Mouse (Mus musculus): ENCODE results near the gene Myo1e. TPM values are rescaled to one million over a fixed set of nuclear protein-coding genes. Genes with fewer than 3 reads are reported as not detected.

Myo1e gene
- total RNA-seq, 2 experiments from 2014 or later, result 22.6 to 23.3 TPM

DNA sequence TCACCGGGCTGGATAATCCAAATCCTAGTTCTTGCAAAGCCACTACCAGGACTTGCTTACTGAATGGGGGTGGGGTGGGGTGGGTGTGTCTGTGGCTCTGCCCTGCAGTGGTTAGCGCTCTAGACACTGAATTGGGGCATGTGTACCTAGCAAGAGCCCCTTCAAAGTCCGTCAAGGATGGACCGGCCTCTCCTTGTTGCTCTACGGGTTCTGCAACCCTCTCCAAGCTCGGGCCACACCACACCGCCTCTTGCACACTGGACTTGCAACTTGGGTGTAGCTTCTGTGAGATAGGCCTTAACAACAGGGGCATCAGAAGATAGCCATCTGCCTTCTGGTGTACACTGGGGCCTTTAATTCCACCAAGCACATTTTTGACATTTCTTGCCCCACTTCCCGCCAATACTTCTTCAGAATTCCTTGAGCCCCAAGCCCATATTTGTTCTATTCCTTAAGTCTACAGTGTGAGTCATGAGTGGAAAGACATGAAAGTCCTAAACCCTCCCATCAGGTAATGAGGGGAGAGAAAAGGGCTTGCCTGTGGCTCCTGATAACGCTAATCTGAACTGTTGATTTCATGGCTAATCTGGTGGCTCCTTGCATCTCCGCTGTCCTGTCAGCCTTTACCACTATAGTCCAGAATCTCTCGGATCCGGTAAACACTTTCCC, 67.9 kb downstream of the Myo1e start:
- intact Hi-C loops (cut with DNase I), result no loop called here
- no peak for DNase-seq

DNA sequence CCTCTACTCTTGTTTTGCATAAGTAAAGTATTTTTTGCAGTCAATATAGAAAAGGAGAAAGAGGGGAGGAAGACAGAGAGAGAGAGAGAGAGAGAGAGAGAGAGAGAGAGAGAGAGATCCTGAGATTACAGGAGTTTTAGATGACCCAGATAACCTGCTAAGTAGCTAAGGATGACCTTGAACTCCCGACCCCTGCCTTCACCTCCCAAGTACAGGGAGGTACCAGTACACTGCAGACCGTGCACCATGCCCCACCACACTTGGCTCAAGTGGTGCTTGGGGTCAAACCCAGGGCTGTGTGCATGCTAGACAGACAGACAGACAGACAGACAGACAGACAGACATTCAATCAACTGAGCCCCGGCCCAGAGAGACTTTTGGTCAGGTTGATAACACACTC, 69.9 kb downstream of the Myo1e start:
- intact Hi-C loops (cut with DNase I), result no loop called here
- no peak for DNase-seq

DNA sequence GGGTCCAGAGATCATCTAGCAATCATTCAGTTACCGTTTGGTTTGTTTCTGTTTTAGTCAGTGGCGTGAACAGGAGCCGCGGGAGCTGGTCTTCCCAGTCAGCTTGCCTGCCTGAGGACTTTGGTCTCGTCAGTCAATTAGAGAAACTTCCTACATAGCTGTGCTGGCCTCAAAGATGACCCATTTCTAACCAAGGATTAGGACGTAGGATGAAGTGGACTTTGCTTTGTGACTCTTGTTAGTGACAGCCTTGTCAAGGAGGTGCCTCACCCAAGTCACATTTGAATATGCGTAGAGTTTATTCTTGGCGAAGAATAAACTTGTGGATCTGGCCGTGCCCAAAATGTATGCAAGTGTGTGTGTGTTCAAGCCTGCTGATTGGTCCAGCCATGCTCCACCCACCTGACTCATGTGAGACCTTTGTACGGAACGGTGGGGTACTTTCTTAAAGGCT, 70.4 kb downstream of the Myo1e start:
- intact Hi-C loops (cut with DNase I), result no loop called here
- no peak for DNase-seq

DNA sequence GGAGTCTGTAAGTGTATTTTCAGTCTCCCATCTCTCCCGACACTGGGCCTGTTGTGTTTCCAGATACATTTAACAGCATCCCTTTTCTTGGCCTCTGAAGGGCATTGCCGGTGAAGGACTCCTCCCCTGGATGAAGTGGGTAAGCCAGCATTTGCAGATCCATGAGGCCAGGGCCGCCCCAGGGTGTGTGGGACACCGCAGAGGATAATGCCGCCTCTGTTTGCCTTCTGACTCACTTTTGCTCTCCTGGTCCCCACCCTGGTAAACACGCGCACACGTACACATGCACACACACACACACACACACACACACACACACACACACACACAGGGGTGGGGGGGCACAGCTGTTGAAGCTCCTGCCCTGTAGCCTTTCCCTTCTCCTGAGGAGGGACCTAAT, 74.3 kb downstream of the Myo1e start:
- no peak for DNase-seq
- intact Hi-C loops (cut with DNase I), result no loop called here

DNA sequence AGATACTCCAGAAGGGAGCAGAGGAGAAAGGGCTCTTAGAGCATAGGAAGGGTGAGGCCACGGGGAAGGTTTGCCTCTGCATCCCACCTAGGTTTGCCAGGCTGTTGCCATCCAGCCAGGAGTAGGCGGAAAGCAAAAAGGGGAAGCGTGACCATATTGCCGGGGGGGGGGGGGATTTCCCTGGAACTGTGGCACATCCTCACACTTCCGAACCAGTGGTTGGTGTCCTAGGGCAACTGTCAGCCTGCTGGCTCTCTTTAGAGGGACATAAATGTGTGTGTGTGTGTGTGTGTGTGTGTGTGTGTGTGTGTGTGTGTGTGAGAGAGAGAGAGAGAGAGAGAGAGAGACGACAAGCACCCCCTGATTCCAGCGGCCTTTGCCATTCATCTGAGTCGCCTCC, 75.0 kb downstream of the Myo1e start:
- no peak for DNase-seq
- intact Hi-C loops (cut with DNase I), result no loop called here

DNA sequence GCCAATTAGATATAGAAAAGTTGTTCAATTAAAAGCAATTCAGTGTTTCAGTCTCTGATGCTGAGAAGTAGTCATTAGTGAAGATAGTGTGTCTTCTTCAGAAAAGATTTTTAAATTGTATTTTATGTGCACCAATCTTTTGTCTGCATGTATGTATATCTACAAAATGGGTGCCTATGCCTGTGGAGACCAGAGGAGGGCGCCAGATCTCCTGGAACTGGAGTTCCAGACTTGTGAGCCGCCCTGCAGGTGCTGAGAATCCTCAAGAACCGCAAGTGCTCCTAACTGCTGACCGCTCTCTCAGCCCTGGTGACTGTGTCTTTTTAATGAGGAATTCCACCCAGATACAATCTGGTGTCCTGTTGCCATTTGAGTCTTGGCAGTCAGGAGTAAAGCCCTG, 76.0 kb downstream of the Myo1e start:
- DNase-seq, result no peak
- intact Hi-C loops (cut with DNase I), result no loop called here

DNA sequence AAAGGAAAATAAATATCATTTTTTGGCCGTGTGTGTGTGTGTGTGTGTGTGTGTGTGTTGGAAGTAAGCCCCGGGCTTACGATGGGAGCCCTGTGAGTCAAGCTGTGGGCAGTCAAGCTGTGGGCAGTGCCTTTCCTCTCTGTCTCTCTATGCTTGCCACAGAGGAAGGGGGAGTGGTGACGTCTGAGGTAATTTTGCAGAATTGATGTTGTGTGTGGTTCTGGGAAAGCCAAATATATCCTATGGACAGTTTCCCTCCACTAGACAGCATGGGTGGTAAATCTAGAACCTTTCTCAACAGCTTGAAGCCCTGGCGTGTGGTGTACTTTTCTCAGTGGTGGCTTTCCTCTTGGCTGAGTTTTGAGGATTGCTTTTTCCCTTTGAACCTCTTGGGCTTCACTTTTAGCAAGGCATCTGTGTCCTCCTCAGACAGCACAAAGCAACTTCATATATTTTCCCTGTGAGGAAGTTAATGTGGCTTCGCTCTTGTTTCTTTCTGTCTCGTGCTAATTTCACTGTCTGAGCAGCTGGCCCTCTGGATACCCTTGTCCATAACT, 77.5 kb downstream of the Myo1e start:
- no peak for DNase-seq
- intact Hi-C loops (cut with DNase I), result no loop called here

DNA sequence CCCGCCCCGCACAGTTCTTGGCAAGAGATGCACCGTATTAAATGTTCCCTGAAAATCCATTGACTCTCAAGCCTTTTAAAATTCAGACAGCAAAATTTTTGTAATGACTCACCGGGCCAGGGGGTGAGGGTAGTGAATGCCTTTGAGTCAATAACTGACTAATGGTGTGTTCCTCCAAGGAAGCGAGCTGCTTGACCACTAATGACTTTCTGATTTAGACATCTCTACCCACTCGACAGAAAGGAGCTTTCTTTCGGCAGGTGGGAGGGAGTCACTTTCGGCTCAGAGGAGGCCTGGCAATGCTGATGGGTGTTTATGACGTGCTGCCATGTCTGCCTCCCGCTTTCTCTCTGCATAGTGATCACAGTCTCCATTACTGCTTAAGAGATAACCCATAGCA, 83.6 kb downstream of the Myo1e start:
- intact Hi-C loops (cut with DNase I), result no loop called here
- DNase-seq, result no peak

DNA sequence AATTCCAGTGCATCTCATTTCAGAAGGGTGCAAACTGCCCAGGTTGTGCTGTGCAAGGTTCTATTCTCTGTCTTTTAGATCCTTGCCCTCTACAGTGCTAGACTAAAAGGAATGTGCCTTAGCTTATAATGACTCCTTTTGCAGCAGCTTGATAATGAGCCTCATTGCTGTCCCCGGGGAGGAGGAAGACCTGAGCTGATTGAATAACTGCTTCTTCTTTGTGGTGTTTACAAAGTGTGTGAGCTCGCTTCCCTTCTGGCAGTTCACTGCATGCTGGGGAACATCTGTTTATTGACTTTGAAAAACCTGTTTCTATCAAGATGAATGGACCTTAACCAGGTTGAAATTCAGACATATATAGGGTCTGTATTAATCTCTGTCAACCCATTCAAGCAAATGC, 89.8 kb downstream of the Myo1e start:
- intact Hi-C loops (cut with DNase I), result no loop called here
- DNase-seq, result no peak

DNA sequence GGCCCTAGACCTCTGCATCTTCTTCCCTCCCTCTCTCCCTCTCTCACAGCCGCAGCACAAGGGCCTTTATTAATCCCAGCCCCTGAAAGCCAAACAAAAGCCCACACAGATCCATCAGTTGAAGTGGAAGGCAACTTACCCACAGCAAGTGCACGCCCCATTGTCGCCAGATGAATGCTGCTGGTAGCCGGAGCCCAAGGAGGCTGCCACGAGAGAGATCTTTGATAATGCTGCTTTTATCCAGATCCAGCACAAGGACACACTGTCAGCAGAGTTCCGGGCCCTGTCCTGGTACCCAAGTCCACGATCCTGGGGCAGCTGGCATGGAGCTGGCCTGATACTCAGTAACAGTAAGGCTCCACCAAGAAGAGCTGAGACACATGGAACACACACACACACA, 91.1 kb downstream of the Myo1e start:
- DNase-seq, result no peak
- intact Hi-C loops (cut with DNase I), result no loop called here

DNA sequence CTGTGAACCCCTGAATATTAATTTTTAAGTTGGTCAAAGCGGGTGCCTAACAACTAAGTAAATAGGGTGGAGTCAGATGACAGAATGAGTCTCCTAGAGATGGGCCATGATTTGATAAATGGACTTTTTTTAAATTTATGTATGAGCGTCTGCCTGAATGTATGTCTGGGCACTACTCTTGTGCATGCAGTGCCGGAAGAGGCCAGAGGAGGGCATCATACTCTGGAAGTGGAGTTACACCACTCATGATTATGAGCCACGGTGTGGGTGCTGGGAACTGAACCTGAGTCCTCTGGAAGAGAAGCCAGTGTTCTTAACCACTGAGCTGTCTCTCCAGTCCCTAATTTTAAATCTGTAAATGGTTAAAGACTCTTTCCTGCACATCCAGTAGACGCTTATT, 93.6 kb downstream of the Myo1e start:
- no peak for DNase-seq
- intact Hi-C loops (cut with DNase I), result no loop called here

DNA sequence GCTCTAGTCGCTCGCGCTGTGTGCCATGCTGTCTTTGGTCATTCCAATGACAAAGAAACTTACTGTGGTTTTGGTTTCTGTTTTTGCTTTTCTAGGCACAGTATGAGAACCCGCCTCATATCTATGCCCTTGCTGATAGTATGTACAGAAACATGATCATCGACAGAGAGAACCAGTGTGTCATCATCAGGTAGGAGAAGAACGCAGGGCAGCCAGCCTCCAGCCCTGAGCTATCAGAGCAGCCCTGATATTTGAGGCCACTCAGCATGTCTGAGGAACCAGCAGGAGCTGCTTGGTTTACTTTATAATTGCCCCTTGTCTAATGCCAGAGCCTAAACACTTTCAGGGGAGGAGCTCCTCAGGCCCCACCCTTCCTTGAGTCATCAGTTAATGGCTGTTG, 94.4 kb downstream of the Myo1e start:
- no peak for DNase-seq
- intact Hi-C loops (cut with DNase I), result no loop called here

DNA sequence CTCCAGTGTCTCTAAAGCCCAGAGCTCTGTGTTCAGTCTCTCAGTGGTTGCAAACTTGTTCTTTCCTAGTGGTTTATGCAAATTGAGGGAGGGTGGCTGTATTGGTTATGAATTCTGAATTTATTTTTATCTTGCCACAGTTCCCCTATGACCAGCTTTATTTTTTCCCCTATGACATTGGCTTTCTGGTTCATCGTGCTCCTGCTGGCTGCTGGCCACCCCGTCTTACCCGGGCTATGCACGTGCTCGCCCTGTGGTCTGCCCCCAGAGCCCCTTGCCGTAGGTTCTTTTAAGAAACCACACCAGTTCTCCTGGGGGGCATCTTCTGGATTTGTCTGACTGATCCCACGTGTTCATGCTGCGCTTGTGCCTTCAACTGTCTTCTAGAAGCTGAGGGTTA, 97.8 kb downstream of the Myo1e start:
- intact Hi-C loops (cut with DNase I), result no loop called here
- no peak for DNase-seq

DNA sequence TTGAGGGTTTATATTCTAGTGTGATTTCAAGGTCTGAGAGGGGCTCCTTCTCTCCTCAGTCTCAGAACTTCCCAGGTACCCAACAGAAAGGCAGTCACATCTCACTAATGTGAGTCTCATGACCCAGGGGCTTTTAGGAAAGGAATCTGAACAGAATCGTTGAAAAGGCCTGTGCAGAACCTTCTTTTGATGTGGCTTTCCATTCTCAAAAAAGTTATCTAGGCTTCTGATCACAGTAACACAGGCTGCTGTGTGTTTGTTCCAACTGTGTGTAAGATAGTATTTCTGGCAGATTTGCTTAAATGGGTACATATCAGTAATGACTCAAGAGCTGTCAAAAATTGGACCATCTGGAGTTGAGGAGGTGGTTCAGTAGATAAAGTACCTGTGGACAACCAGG, 102.9 kb downstream of the Myo1e start:
- DNase-seq, result no peak
- intact Hi-C loops (cut with DNase I), result no loop called here

DNA sequence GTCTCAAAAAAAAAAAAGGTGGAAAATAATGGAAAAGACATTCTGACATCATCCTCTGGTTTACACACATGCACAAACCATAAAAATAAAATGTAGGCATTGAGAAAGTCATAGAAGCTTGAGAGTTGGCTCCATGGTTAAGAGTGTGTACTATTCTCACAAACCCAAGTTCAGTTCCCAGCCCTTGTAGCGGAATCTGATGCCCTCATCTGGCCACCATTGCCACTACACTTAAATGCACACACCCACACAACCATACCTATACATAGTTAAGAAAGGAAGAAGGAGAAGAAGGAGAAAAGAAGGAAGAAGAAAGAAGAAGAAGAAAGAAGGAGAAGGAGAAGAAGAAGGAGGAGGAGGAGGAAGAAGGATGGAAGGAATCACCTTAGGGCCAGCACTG, 106.9 kb downstream of the Myo1e start:
- DNase-seq, result no peak
- intact Hi-C loops (cut with DNase I), result loop anchor here (2.0 kb wide), 1 partner anchor 49 kb away; no protein-coding TSS in a partner anchor

DNA sequence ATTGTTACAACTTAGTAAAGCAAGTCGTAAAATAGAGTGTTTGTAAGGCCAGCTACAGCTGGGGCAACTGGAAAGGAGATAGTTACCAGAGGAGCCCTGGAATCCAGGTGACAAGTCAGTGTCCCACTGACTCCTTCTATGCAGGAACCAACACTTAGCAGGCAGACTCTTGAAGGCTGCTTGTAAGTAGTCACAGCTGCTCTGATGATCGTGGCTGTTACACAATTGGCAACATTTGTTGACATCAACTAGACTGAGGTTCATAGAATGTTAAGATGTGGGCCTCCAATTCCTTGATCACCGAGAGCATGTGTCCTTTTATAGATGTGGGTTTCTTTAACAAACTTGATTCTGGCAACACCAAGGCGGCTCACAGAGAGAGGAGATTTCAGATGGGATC, 108.0 kb downstream of the Myo1e start:
- intact Hi-C loops (cut with DNase I), result loop anchor here (2.0 kb wide), 1 partner anchor 50 kb away; no protein-coding TSS in a partner anchor
- DNase-seq, result peak; percentile 14 to 18

DNA sequence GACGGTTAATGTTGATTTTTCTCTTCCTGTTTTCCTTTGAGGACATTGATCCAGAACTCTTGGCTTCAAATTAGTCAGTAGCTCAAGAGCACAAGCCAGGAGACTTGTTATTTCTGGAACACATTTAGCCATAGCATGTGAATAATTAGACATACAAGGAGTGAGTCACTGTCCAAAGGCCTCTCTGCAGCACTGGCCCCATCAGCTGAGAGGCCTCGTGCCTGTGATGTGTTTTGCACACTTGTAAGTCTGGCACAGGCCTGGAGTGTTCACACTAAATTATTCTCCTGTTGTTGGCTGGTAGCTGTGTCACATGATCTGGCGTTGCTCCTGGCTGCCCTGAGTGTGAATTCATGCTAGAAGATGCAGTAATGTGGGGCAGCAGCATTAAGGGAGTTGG, 111.5 kb downstream of the Myo1e start:
- intact Hi-C loops (cut with DNase I), result no loop called here

DNA sequence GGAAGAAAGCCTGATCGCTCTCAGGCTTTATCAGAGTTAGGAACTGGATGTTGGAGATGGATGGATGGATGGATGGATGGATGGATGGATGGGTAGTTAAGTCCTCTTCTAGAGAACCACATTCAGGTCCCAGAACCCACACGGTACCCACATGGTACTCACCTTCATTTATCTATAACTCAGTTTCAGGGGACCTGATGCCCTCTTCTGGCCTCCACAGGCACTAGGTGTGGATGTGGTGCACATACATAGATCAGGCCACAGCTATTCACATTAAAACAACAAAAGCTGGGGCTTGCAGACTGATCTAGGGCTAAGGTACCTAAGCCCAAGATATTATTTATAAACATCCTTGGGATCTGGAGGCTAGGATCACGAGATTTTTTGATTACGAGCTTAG, 117.2 kb downstream of the Myo1e start:
- no peak for DNase-seq
- intact Hi-C loops (cut with DNase I), result no loop called here

More for the DNA sequence above, 111.5 kb downstream of the Myo1e start:
- peak; percentile 19 to 42 for DNase-seq

DNA sequence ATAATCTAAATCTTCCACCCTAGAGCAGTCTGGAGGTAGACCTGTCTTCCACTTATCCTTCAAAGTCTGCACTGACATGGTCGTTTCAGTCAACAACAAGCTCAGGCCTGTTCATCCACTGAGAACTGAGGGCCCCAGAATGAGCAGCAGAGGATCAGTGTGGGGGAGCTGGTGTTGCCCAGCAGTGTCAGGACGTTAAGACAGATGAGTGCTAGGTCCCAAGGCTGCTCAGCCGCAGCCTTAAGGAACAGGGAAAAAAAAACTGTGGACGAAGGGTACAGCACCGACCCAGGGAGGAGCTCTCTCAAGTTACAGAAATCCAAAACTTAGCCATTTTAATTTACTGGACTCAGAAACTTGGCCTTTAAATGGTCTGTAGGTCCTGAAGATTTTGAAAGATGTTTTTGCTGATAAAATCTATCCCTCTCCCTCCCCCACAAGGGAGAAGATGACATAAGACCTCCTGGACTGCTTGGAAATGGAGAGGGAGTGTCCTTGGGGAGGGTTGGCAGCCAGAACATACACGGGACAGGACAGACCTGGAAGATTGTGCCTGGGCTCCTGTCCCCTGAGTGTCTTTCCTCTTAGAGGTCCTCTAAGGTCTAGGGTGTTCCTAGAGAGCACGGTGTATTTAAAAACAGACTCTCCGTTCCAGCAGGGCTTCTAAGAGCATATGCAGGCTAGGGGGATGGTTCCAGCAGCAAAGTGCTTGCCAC, 118.9 kb downstream of the Myo1e start:
- peak; percentile 21 to 35 for DNase-seq
- intact Hi-C loops (cut with DNase I), result loop anchor here (5.0 kb wide), 1 partner anchor 119 kb away; the partner anchor contains the start of gene Myo1e

DNA sequence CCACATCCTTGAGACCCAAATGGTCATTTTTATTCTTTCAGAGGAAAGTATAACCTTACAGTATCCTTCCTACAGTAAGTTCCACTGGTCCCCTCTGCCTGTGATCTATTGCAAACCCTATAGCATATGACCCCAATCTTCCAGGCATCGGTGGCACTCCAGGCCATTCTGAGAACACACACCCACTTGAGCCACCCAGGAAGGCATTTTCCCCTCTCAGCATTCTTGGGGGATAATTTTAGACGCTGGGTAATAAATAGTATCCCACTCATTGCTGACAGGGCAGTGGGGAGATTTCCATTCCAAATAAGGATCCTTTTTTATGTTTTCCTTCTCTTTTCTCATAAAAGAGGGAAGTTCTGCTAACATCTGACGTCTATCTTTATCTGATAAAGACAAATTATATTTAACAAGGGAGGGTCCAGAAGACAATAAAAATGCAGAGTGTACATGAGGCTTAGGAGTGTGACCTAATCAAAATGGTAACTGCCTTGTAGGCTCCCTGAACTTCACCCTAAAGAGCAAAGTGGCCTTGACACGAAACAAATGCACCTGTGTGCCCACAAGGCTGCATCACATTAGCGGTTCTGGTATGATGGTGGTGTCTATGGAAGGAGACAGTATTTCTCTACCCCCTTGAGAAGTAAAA, 121.2 kb downstream of the Myo1e start:
- intact Hi-C loops (cut with DNase I), result loop anchor here (5.0 kb wide), 1 partner anchor 121 kb away; the partner anchor contains the start of gene Myo1e

DNA sequence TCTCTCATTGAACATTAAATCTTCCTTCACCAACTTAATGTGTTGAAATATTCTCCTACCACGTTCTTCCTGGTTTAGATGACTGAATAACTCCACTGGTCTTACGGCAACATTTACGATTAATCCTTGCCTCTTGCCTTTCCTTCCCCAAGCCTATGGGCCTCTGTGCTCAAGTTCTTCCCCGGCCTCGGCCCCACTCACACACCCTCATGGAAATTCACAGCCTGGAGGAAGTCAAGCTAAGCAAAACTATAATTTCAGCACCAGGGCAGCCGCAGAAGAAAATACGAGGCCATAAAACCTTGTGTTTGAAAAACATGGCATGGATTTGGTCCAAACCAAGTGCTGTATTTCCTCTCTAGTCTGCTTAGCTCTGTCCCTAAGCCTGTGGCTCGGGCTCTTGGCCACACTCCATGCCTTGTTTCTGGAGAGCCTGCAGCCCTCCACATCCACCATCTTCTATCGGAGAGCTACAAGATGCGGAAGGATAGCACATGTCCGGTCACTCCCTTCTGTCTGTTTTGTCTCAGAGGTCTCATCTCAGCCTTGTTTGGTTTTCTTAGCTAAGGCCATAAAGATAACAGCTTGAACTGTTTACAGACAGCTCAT, 124.7 kb downstream of the Myo1e start:
- DNase-seq, result peak in 1 of 2 experiments; percentile 21
- intact Hi-C loops (cut with DNase I), result no loop called here

More for the DNA sequence above, 121.2 kb downstream of the Myo1e start:
- DNase-seq, result no peak
